Mouse (Mus musculus) cerebral cortex, adult 2 months (tissue): Measurements from ENCODE around the gene Spata7.

Experiments used
- WGBS: fragments of 180-500 bp; shearing (Covaris S2); methylation state at CpG from one replicate; pipeline ENCODE4 v1.1.7; 2018; 5-methylcytosine and 5-hydroxymethylcytosine counted together

Spata7 gene

DNA sequence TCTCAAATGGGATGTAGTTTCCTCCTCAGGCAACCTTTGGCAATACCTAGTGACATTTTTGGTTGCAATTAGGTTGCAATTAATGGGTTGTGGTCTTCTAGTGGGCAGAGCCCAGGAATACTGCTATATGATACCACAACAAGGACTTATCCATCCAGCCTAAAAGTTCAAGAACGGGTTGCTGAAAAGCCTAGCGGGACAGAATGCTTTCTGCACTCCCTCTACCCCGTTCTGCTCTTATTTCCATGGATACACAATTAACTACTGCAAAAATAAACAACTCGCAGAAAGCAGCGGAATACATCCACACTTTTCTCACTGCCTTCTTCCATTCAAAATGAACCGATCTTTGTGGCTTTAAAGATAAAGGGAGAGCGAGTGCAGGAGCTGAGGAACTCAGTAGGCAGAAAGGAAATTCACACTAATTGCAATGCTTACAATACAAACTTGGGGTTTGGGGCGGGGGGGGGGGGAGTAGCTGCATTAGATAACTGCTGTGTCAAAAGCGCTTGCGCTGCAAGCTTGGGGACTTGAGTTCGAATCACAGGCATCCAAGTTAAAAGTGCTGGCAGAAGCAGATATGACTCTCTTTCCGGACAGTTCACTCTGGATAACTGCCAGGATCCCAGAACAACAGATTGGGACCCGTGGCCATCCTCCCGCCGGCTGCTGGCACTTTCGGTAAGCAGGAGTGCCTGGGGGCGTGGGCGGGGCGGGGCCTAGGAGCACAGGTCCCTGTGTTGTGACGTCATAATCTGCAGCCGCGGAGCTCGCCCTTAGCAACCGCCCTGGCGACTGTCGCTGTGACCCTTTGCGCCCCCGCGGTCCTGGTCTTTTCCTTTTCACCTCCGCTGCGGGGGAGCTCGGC, at the start of gene Spata7:
Spata7 (plus strand) TSS at position 766 of the 868 bp plus-strand sequence.
- WGBS = 2% methylated on average over 32 of the region's 32 CpGs

DNA sequence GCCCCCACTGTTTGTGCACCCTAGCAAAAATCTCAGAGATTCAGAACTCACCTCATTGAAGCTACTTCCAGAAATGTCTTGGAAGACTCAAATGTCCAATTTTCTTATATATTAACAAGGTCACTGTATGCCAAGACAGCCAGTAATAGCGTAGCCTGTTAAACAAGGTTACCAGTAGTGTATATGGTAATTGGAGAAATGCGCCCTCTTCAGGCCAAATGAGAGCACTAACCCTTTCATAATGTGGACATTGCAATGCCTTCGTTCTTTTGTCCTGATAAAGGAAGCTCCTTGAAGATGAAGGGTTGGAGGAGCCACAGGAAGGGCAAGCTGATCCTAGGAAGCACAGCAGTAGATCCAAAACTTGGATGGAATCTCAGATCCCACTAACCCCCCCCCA, 42.7 kb upstream of the Spata7 start:
- WGBS = 45% methylated on average over 3 of the region's 3 CpGs

DNA sequence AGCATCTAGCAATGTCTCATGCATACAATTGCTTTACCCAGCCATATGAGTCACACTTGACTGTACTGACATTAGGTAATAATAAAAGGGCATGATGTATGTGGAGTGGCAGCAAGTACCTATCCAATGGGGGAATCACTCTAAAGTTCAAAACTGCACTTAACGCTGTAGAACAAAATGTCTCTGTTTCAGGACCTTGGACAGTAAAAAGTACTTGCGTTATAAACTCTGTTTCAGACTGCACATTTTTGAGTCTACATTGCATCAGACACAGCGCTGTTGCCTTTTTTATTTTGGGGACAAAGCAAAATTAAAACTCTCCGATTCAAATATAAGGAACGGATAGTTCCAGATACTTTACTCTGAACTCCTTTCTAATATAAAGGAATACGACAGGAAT, 39.4 kb upstream of the Spata7 start:
- WGBS = 63% methylated on average over 6 of the region's 6 CpGs

DNA sequence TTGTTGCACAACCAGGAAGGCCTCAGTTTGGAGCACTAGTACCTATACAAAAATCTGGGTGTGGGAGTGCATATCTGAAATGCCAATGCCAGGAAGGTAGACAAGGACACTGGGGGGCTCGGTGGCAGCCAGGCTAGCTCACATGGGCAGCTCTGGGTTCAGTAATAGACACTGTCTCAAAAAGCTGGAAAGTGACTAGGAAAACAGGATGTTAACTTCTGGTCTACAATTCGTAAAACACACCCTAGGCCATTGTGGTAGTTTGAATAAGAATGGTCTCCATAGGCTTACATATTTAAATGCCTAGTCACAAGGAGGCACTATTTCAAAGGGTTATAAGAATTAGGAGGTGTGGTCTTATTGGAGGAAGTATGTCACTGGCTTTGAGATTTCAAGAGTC, 36.9 kb upstream of the Spata7 start:
- WGBS = 88% methylated on average over 2 of the region's 2 CpGs

DNA sequence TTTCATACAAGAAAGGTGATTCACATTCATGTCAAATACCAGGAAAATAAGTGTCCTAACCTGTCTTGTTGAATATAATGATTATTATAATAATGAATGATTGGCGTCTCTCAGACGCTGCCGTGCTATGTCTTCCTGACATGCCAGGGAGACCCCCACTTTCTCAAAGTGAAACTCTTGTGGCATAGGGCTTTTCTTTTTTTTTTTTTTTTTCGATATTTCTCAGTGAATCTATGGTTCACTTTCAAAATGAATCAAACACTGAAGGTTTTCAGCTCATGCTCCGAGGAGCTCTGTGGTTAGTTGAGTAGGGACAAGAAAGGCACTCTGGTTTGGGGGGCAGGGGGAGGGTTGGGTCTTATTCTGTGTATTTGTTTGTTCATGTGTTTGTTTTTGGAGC, 27.1 kb upstream of the Spata7 start:
- 79% methylated on average over 5 of the region's 5 CpGs for WGBS

DNA sequence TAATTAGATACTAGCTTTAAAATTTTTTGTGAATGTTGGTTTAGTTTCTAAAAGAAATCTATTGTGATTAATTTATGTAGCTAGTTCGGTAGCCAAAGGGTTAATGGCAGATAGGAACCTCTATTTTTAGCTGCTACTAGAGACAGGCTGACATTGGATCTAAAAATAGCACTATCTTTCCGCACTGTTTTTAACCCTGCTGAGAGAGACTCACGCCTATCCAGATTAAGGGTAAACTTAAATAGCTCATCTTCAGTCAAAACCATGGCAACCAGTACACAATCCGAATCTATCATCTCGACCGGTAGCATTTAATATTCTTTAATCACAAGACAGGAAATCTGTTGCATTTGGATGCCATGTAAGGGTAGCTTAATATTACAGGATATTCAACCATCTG, 25.8 kb upstream of the Spata7 start:
- 22% methylated on average over 6 of the region's 6 CpGs for WGBS

DNA sequence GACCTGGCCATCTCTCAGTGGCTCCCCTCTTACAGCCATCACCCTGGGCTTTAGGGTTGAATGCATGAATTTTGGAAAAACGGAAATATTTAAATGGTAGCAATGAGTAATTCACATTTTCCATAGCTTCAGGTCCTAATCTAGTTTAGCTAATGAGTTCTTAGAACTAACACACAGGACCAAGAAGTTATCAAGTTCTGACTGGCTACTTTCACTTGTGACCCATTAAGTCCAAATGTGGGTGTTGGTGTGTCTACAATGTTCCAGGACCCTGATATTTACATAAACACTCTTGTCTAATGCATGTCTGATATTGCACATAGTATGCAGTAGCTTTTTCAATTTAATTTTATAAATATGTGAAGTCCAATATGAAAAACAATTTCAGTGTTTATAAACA, 22.7 kb upstream of the Spata7 start:
- 82% methylated on average over 1 of the region's 1 CpGs for WGBS

DNA sequence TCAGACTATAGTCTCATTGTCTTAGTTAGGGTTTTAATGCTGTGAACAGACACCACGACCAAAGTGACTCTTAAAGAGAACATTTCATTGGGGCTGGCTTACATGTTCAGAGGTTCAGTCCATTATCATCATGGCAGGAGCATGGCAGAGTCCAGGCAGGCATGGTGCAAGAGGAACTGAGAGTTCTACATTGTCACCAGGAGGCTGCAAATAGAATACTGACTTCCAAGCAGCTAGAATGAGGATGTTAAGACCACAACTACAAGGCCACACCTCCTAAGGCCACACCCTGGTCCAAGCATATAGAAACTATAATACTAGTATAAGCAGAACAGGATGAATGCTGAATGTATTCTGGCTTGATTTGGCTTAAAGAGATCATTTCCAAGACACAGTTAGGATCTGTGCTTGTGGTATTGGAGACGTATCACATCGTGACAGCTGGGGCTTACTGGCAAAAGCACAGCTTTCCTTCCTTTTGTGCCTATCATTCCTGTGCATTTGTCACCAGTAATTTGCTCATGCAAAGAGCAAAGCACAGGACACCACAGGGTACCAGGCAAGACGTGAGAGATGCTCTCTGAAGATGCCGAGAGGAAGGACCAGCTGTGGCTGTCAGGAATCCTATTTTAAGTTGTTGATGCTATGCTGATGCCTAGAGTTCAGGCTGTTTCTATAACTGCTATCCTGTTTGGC, 21.2 kb upstream of the Spata7 start:
- 55% methylated on average over 5 of the region's 5 CpGs for WGBS

DNA sequence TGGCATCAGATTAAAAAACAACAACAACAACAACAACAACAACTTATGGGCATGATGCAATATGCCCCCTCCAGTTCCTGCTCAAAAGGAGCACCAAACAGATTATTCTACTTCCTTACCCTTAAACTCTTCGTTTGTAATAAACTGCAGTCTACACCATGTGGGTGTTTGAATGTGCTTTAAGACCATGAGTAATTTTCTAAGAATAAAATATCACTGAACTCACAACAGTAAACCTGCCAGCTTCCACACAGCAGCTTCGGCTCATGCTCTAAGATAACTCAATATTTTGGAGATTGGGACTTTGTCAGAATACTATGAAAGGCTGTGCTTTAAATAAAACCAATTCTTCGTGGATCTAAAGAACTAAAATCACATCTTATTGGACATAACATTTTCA, 17.6 kb upstream of the Spata7 start:
- 38% methylated on average over 3 of the region's 3 CpGs for WGBS

DNA sequence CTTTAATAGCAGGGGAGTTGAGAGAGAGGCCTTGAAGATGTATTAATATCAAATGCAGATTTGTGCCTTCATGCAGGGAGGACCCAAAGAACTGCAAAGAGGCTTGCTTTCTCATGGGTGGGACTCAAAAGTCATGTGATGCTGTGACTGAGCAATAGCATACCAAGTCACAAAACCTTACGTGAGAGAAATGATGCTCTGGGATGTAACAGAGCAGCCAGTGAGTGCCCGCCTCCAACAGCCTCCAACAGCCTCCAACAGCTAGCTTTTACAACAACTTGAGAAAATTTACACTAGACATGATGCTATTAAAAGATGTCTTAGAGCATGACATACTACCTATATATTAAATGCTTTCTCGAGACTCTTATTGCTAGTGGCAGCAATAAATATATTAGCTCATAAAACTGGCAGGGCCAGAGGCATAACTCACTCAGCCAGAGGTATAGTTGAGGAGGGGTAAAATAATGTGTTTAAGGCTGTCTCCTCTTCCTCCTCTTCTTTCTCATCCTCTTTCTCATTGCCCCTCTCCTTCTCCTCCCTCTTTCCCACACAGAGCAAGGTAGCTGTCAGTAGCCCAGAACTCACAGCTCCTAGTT, 12.9 kb upstream of the Spata7 start:
- WGBS = 80% methylated on average over 3 of the region's 3 CpGs

DNA sequence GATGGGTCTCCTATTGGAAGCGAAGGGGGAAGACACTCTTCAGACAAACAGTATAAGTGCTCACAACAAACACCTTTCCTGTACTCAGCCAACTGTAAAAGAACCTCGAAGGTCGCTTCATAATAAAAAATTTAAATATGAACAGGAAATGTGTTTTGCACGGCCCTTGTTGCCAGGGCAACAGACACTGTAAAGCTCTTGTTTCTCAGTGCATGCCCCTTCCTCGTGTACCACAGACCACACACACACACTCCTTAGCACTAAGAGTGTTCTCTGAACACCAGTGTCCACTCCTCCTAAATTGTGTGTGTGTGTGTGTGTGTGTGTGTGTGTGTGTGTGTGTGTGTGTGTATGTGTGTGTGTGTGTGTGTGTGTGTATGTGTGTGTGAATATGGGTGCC, 12.2 kb upstream of the Spata7 start:
- 54% methylated on average over 5 of the region's 5 CpGs for WGBS

DNA sequence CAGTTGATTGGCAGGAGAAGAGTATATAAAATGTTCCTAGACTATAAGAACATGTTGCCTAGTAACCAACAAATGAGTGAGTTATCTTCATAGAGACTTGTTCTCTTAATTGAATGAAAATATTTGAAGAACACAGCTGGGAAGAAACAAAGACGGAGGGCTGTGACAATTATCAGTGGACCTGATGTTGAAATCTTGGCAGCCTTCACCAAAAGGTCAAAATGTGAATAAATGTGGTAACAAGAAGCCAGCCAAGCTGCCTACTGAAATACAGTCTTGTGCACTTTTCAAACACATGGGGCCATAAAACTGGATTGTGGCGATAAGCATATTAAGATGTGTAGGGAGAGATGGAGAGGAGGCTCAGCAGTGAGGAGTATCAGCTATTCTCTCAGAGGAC, 8.5 kb upstream of the Spata7 start:
- WGBS = 66% methylated on average over 2 of the region's 2 CpGs

DNA sequence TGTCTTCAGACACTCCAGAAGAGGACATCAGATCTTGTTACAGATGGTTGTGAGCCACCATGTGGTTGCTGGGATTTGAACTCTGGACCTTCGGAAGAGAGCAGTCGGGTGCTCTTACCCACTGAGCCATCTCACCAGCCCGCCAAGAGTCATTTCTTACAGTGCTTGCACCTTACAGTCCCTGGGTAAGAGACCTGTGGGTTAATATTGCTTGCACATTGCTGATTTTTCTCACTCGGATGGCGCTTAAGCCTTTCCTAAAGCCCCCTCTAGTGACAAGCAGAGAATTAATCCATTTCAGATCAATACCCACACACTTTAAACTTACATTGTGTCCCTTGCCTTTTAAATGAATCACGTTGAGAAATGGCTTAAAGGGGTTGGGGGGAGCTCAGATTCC, 7.0 kb upstream of the Spata7 start:
- 27% methylated on average over 6 of the region's 6 CpGs for WGBS

DNA sequence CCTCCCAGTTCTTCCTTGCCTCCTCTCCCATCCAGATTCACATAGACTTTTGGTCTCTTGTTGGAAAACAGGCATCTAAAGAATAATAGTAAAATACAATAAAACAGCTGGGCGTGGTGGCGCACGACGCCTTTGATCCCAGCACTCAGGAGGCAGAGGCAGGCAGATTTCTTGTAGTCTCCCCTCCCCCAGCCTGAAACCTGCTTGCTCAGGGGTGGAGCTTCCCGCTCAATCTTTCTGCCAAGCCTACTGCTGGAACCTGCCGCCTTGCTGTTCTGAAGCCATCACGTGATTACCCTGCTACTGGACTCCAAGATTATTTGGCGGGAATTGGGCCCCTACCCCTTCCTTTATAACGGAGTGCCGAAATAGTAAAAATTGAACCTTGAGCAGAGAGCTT, 4.7 kb upstream of the Spata7 start:
- WGBS = 93% methylated on average over 10 of the region's 10 CpGs

DNA sequence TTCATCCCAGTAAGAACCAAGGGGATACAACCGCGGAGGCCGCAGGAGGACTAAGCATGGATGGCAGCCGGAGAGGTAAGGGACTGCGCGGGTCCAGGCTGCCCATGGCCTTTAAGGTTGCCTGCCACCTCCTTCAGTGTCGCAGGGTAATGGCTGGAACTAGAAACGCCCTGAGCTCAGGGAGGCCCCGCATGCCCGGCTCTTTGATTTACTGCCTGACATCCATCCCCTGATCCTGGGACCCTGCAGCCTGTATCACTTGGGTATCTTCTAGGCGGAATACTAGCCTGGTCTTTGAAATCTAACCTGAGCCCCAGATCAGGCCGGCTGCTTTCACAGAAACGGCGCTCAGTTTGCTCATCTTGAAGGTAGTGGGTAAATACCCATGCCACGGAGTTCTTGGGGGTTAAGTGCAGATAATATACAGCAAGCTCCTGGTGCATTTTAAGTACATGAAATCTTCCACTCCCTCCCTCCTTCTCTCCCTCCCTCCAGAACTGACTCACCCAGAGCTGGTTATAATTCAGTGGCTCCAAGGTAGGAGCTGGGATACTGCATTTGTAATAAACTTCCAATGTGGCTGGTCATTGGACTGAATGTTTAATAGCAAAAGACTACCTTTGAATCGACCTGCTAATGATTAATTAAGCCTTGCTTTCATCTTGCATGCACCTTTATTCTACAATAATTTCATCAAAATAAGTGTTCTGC, 458 bp downstream of the Spata7 start:
- 2% methylated on average over 16 of the region's 16 CpGs for WGBS

DNA sequence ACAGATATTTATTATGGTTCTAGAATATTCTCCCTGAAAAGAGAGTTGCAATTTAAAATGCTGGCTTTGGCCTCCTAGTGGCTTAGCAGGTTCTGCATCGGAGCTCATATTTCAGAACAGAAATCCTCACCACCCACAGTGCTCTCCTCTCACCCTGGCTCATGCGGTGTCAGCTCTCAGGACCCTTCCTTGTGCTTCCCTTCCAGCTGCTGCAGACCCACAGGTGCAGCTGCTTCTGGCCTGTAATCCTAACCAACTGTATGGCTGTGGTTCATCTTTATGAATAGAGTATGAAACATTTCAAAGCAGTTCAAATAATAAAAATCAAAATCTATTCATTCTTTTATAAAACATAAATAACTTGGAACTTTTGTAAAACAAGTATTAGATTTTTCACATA, 28.9 kb downstream of the Spata7 start:
- WGBS = 52% methylated on average over 2 of the region's 2 CpGs

DNA sequence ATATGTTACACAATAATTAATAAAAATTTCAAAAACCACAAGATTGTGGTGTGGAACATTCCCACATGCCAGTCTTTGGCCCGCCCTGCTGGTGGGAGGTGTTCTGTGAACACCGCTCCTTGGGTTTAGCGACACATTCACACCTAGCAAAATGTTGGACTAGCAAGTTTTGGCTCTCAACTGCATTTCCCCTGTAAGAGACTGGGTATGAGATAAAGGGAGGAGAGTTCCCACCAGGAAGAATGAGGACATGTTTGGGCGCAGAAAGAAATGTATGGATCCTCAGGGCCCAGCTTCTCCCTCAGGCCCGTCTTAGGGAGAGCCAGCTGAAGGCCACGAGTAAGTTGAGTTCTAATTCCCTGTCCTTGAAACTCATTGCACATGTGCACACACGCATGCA, 34.7 kb downstream of the Spata7 start:
- 82% methylated on average over 7 of the region's 7 CpGs for WGBS

DNA sequence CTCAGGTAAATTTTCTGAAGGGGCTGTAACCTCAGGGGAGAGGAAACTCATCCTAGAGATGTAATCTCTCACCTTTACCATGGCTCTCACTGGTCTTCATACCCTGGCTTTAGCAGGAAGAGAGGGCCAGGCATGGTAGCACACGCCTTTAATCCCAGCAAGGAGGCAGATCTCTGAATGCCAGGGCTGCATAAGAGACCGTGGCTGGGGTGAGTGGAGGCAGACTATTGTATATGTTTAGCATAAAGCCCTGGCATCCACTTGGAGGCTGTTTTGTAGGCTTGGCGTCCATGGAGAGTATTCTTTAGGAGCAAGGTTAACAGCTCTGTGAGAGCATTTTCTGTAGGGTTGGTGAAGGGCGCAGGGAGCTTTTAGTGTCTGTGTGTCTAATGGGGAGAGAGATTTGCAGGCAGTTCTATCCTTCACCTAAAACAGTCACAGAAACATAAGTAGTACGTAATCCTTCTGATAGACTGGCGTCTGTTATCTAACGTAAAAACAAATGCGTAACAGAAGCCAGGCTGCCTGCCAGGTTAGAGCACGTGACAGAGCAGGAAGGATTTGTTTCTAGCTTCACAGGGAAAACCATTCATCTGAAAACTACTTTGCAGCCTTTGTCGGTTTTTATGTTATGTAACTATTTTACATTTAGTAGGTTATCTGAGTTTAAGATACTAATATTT, 40.3 kb downstream of the Spata7 start:
- WGBS = 28% methylated on average over 10 of the region's 10 CpGs

DNA sequence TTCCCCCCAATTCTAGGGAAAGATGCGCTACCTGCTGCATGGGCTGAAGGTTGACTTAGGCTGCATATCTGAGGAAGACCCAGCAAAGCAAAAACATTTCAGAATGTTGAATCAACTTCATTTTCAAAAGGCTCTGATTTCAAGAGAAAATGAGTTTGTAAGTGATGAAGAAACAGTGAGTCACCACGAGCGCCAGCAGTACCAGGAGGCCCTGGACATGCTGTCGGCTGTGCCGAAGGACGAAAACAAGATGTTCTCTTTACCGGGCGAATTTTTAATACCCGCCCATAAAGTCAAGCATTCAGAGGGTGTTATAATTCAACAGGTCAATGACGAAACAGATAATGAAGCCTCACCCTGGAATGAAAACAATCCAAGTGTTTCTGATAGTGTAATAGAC, 41.1 kb downstream of the Spata7 start:
- 63% methylated on average over 10 of the region's 10 CpGs for WGBS

DNA sequence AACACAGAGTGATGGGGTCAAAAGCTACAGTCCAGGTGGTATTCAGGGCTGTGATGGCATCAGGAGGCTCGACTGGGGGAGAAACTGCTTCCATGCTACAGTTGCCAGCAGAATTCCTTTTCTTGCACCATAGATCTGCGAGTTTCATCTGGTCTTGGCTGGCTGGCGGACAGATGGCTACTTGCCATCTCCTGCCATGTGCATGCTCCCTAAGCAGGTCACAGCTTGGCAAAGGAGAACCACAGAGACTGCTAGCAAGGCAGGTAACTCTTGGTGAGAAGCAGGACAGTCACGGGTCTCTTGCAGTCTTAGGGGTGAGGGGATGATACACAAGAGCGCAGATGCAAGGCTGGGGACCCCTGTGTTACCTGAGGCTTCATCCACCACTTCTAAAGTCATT, 41.9 kb downstream of the Spata7 start:
- 67% methylated on average over 5 of the region's 5 CpGs for WGBS

DNA sequence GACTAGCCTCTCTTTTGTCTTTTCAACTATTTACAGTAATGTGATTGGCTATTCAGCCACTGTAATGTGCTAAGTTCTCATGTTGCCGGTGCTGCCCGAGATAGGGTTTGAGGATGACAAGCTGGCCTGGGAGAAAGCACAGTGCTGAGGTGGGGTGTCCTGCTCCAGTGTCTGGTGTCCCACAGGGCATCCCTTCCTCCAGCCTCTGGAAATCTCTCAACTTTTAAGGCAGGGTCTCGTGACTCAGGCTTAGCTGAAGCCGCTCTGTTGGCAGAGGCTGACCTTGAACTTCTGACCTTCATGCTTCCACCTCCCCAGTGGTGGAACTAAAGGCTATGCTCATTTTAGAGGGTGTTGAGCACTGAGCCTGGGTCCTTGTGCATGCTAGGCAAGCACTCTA, 42.5 kb downstream of the Spata7 start:
- WGBS = 86% methylated on average over 4 of the region's 4 CpGs

DNA sequence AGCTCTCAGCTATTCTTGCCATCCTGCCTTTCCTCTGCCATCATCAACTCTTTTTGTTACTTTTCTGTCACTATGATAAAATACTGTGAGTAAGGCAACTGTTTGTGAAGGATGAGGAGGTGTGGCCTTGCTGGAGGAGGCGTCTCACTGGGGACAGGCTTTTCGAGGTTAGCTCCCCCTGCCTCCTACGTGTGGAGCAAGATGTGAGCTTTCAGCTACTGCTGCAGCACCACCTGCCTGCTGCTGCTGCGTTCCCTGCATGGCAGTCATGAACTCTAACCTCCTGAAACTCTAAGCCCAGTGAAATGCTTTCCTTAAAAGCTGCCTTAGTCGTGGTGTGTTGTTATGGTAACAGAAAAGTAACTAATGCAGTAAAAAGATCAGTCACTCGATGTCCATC, 45.9 kb downstream of the Spata7 start:
- WGBS = 56% methylated on average over 6 of the region's 6 CpGs
